Mouse (Mus musculus): ENCODE data around the gene Pym1. TPM values are rescaled to one million over a fixed set of nuclear protein-coding genes. Genes with fewer than 3 reads are reported as not detected.

Pym1 gene
- polyA plus RNA-seq, 1 experiment from 2014 or later = 46.3 TPM

GRCm38 (mm10) chr10:128807018-128807417 lies 59.3 kb downstream of the Pym1 start:
- 93% methylated on average over 8 of the region's 8 CpGs for whole genome bisulfite sequencing
- peaks cover 44% of the 10 kb centered on the region for H3K4me1 ChIP-seq (ENCODE audit: control insufficient read depth, insufficient read depth, low read depth, low read length)
- H3K9ac ChIP-seq (ENCODE audit: low read depth, low read length) = 0 out of 2 replicates have a peak overlapping the region, but pooled peaks have one; percentile 9
- peak overlapping the region; percentile 24 for H3K4me3 ChIP-seq (ENCODE audit: low read length)
- H3K9me3 ChIP-seq (ENCODE audit: control insufficient read depth, low read length) = no peaks in the 10 kb centered on the region
- ATAC-seq = no peak
- peak overlapping the region; percentile 76 for H3K4me2 ChIP-seq (ENCODE audit: low read length)
- H3K27ac ChIP-seq (ENCODE audit: low read depth, low read length) = no peak overlapping the region
- H3K36me3 ChIP-seq (ENCODE audit: control insufficient read depth, insufficient read depth, low read length) = no peaks in the 10 kb centered on the region
- no peaks in the 10 kb centered on the region for H3K27me3 ChIP-seq (replicated peaks; ENCODE audit: control insufficient read depth, insufficient read depth, low read length)

Other genes with a start within 250 kb of the Pym1 start
- gene Myl6b, start 249.2 kb upstream of the Pym1 start, polyA plus RNA-seq (2015; fragmentation: Nextera tagmentation; extraction: Ambion mirVana) = 6.7 and 7.1 TPM in 2 replicates
- 13.5 and 16.6 TPM in 2 replicates for gene Esyt1, start 222.0 kb upstream of the Pym1 start, polyA plus RNA-seq (2015; fragmentation: Nextera tagmentation; extraction: Ambion mirVana)
- gene Zc3h10, start 200.1 kb upstream of the Pym1 start, polyA plus RNA-seq (2015; fragmentation: Nextera tagmentation; extraction: Ambion mirVana) = 16.7 and 17.0 TPM in 2 replicates
- 2,004 and 2,091 TPM in 2 replicates for gene Rpl41, start 198.6 kb upstream of the Pym1 start, polyA plus RNA-seq (2015; fragmentation: Nextera tagmentation; extraction: Ambion mirVana)
- gene Pa2g4, start 181.9 kb upstream of the Pym1 start, polyA plus RNA-seq (2015; fragmentation: Nextera tagmentation; extraction: Ambion mirVana) = 128 and 130 TPM in 2 replicates
- 1.3 and 1.6 TPM in 2 replicates for gene Erbb3, start 158.2 kb upstream of the Pym1 start, polyA plus RNA-seq (2015; fragmentation: Nextera tagmentation; extraction: Ambion mirVana)
- 296 and 313 TPM in 2 replicates for gene Rps26, start 121.1 kb upstream of the Pym1 start, polyA plus RNA-seq (2015; fragmentation: Nextera tagmentation; extraction: Ambion mirVana)
- 15.3 and 18.9 TPM in 2 replicates for gene Ikzf4, start 101.9 kb upstream of the Pym1 start, polyA plus RNA-seq (2015; fragmentation: Nextera tagmentation; extraction: Ambion mirVana)
- 14.9 and 16.1 TPM in 2 replicates for gene Suox, start 73.8 kb upstream of the Pym1 start, polyA plus RNA-seq (2015; fragmentation: Nextera tagmentation; extraction: Ambion mirVana)
- gene Rab5b, start 51.6 kb upstream of the Pym1 start, polyA plus RNA-seq (2015; fragmentation: Nextera tagmentation; extraction: Ambion mirVana) = 118 and 130 TPM in 2 replicates
- gene Pmel, start 43.7 kb upstream of the Pym1 start, polyA plus RNA-seq (2015; fragmentation: Nextera tagmentation; extraction: Ambion mirVana) = 0.83 and 0.97 TPM in 2 replicates
- gene Cdk2, start 42.9 kb upstream of the Pym1 start, polyA plus RNA-seq (2015; fragmentation: Nextera tagmentation; extraction: Ambion mirVana) = 18.3 and 24.2 TPM in 2 replicates
- 7.4 and 8.8 TPM in 2 replicates for gene Dgka, start 3.0 kb upstream of the Pym1 start, polyA plus RNA-seq (2015; fragmentation: Nextera tagmentation; extraction: Ambion mirVana)
- gene Mmp19, start 43.0 kb downstream of the Pym1 start, polyA plus RNA-seq (2015; fragmentation: Nextera tagmentation; extraction: Ambion mirVana) = 0.45 and 0.74 TPM in 2 replicates
- 49.6 and 53.2 TPM in 2 replicates for gene Dnajc14, start 56.2 kb downstream of the Pym1 start, polyA plus RNA-seq (2015; fragmentation: Nextera tagmentation; extraction: Ambion mirVana)
- gene Tmem198b, start 56.5 kb downstream of the Pym1 start, polyA plus RNA-seq (2015; fragmentation: Nextera tagmentation; extraction: Ambion mirVana) = 19.6 and 20.4 TPM in 2 replicates
- gene Sarnp, start 69.4 kb downstream of the Pym1 start, polyA plus RNA-seq (2015; fragmentation: Nextera tagmentation; extraction: Ambion mirVana) = 137 and 142 TPM in 2 replicates
- 23.6 and 27.6 TPM in 2 replicates for gene Ormdl2, start 73.8 kb downstream of the Pym1 start, polyA plus RNA-seq (2015; fragmentation: Nextera tagmentation; extraction: Ambion mirVana)
- 5.8 and 6.5 TPM in 2 replicates for gene Gdf11, start 143.8 kb downstream of the Pym1 start, polyA plus RNA-seq (2015; fragmentation: Nextera tagmentation; extraction: Ambion mirVana)
- gene Cd63, start 153.1 kb downstream of the Pym1 start, polyA plus RNA-seq (2015; fragmentation: Nextera tagmentation; extraction: Ambion mirVana) = 322 and 343 TPM in 2 replicates
- gene Rdh5, start 175.0 kb downstream of the Pym1 start, polyA plus RNA-seq (2015; fragmentation: Nextera tagmentation; extraction: Ambion mirVana) = 29.6 and 30.0 TPM in 2 replicates
- gene Bloc1s1, start 176.1 kb downstream of the Pym1 start, polyA plus RNA-seq (2015; fragmentation: Nextera tagmentation; extraction: Ambion mirVana) = 247 and 278 TPM in 2 replicates
- gene Itga7, start 185.9 kb downstream of the Pym1 start, polyA plus RNA-seq (2015; fragmentation: Nextera tagmentation; extraction: Ambion mirVana) = 12.7 and 12.8 TPM in 2 replicates
- gene Mettl7b, start 213.1 kb downstream of the Pym1 start, polyA plus RNA-seq (2015; fragmentation: Nextera tagmentation; extraction: Ambion mirVana) = not detected in 2 replicates
- not detected in 2 replicates for gene Olfr9, start 241.5 kb downstream of the Pym1 start, polyA plus RNA-seq (2015; fragmentation: Nextera tagmentation; extraction: Ambion mirVana)

Measured in hindbrain, embryonic 16.5 days (tissue).